Mouse (Mus musculus): ENCODE data around the gene Stx5a.

Stx5a gene

GRCm38 (mm10) chr19:8741243-8741869 is at the start of gene Stx5a:
Gene Stx5a (plus strand): TSS chr19:8741413.
- DNase-seq (ENCODE audit: low spot score in 2 of 2) = peak; percentile 85 to 90

- no peak for DNase-seq (ENCODE audit: low spot score in 2 of 2)
Measured at GRCm38 (mm10) chr19:8691871-8692539, 49.2 kb upstream of the Stx5a start.

DNA sequence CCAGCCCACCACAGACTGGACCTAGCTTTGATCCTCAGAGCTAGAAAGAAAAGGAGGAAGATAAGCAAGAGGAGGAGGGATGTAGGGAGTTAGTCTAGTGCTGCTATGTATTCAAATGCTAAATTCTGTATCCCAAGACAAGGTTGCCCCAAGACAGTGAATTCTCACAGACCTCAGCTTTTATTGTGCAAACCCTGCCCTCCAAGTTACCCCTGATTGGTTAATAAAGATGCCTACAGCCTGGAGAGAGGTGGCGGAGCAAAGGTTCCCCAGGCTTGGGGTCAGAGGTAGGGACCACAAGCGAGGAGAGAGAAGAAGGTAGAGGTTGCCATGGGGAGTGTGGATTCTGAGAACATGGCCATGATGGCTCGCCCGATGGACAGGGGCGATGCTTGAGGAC is 48.5 kb upstream of the Stx5a start:
- no peak for DNase-seq (ENCODE audit: low spot score in 2 of 2)

- DNase-seq (ENCODE audit: low spot score in 2 of 2) = peak; percentile 47 to 55
Measured at GRCm38 (mm10) chr19:8695330-8695729, 45.9 kb upstream of the Stx5a start.

DNA sequence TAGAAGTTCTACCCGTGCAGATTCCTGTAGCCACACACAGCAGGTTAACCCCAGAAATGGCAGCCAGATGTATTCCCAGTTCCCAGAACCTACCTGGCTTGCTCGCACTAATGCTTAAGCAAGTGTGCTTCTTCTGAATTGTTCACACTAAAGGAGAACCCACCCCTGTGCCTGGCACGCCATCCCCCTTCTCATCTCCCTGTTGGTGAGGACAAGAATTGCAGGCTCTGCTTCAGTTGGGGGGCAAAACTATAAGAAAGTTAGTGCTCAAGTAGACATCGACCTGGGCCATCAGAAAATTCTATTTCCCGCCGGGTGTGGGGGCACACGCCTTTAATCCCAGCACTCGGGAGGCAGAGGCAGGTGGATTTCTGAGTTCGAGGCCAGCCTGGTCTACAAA is 41.6 kb upstream of the Stx5a start:
- no peak for DNase-seq (ENCODE audit: low spot score in 2 of 2)

GRCm38 (mm10) chr19:8702458-8702857 is 38.8 kb upstream of the Stx5a start:
- no peak for DNase-seq (ENCODE audit: low spot score in 2 of 2)

GRCm38 (mm10) chr19:8703571-8703970 is 37.6 kb upstream of the Stx5a start:
- DNase-seq (ENCODE audit: low spot score in 2 of 2) = no peak

GRCm38 (mm10) chr19:8705026-8705708 is 36.0 kb upstream of the Stx5a start:
- DNase-seq (ENCODE audit: low spot score in 2 of 2) = no peak

DNA sequence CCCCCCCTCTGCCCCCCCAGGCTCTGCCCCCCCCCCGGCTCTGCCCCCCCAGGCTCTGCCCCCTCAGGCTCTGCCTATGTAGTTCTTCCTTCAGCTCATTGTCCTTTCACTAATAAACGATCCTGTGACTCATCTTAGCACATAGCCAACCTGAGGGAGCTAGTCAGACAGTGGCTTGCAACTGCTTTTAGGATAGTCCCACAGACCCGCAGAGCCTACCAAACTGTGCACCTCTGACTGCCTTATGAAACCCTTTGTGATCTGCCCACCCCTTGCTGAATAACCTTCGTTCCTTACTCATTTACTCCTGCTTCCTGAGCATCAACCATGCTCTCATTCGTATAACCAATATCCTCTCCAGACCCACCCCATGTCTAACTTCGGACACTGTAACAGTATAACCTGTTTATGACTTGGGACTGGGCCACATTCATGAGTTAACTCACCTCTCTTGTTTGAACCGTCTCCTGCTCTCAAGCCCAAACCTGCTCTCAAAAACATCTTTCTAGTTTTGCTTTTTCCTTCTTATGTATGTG is 35.0 kb upstream of the Stx5a start:
- no peak for DNase-seq (ENCODE audit: low spot score in 2 of 2)

DNA sequence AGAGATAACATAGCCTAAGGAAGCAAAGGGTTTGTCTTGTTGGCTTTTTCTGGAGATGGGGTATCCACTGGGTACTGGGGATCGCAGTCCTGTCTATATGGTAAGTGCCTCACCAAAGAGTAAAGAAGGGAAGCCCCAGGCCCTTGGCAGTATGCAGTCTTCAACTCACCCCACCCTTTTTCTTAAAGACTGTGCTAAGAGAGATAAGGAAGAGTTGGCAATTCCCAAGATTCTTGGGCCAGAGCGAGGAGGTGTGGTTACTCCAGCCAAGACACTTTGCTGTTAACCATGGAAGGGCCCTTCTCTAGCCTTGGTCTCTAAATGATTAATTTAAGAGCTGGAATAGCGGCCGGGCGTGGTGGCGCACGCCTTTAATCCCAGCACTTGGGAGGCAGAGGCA is 34.3 kb upstream of the Stx5a start:
- DNase-seq (ENCODE audit: low spot score in 2 of 2) = no peak

GRCm38 (mm10) chr19:8708954-8709353 is 32.3 kb upstream of the Stx5a start:
- no peak for DNase-seq (ENCODE audit: low spot score in 2 of 2)

DNA sequence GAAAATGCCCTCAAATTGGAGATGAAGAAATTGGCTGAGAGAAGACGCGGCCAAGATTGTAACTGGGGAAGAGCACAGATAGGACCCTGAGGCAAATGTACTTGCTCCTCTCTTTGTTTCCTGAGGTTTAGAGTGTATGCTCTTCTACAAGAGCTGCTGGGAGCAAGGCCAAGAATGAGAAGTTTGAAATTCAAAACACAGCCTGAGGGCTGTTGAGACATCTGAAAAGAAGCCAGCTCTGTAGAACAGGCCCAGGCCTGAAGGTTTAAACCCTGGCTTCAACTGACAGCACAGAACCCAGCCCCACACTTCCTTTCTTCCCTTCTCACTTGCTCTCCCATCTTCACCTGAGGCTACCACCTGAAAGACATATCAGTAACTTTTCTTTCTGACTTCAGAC is 31.2 kb upstream of the Stx5a start:
- DNase-seq (ENCODE audit: low spot score in 2 of 2) = no peak

DNA sequence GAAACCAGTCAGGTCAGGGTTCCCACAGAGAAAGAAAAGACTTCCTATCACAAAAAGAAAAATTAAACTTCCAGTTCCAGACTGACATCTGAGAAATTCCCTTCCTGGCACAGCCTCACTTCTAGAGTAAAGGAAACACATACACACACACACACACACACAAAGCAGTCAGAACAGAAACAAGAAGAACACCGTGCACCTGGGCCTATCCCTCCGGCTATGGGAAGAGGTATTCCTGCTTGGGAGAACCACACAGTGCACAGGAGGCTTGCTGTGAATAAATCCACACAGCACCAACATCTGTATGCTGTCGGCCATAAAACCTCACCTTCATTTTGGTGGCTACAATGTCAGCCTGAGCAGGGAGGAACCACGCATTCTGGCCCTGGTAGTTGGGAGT is 29.7 kb upstream of the Stx5a start:
- DNase-seq (ENCODE audit: low spot score in 2 of 2) = no peak

GRCm38 (mm10) chr19:8711949-8712869 is 29.0 kb upstream of the Stx5a start:
- DNase-seq (ENCODE audit: low spot score in 2 of 2) = no peak

DNA sequence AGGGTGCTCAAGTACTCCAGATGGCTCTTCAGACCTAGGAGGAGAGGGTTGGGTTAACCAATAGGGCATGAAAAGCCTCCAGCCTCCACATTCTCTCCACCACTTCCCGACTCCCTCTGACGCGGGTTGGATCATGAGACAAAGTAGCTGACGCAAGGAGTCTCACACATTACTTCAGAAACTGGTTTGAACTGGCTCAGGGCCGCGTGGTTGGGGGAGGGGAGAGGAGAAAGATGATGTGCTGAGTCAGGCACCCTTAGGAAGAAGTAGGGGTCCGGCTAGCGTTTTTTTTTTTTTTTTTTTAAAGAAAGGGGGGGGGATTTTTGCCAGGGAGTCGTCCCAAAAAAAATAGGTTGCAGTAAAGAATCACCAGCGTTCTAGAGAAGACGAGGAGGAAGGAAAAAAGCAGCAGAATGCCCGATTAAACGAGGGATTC is 28.3 kb upstream of the Stx5a start:
- DNase-seq (ENCODE audit: low spot score in 2 of 2) = peak; percentile 51

DNA sequence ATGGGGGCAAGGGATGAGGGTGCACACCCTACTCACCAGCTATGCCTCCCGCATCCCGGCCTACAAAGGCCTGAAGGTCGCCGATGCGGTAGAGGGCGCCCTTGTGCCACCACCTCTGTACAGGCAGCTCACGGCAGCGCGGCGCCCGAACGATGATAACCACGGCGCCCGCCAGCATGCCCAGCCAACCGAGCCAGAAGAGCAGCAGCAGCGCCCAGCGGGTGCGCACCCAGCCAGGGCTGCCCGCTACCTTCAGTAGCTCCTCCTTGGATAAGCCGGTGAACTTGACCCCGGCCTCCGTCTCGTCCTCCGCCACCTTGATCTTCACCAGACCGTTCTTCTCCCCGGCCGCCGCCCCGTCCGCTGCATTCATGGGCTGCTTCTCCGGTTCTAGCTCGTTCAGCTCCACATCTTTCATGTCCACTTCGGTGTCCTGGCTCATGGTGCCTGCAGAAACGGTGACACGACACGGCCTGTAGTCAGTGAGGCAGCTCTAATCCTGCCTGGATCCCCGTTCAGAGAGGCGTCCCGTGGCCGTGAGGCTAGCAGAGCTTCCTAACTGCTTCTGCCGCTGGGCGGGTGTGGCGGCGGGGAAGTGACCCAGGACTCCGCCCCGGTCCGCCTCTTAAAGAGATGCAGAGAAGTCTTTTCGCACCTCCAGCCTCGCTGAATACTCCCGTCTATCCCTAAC is 27.8 kb upstream of the Stx5a start:
- peak; percentile 94 to 97 for DNase-seq (ENCODE audit: low spot score in 2 of 2)

- no peak for DNase-seq (ENCODE audit: low spot score in 2 of 2)
Measured at GRCm38 (mm10) chr19:8713997-8714652, 27.1 kb upstream of the Stx5a start.

DNA sequence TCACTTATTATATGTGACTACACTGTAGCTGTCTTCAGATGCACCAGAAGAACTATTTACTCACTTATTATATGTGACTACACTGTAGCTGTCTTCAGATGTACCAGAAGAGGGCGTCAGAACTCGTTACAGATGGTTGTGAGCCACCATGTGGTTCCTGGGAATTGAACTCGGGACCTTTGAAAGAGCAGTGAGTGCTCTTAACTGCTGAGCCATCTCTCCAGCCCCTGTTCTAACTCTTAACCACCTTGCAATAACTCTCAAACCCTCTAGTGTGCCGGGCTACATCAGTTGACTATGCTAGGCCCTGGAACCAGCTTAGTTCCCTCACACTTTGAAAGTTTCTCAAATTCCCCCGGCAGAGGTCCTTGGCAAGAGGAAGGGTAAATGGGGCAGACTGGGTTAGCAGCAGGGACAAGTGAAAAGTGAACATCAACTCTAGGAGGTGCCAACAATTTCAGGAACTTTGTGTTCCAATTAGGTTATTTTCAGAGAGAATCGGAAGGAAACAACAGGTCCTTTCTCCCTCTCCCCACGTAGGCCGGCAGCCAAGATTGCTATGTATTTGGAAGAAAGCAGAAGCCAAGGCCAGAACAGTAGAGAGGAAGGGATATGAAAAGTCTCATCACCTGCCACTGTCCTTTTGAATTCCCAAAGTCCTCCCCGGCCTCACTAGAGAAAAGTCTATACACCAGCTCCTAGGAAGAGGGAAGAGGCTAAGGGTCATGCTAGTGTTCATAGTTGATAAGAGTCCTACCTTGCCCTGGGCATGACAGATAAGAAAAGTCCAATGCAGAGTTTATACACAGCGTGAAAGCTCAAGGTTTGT is 26.3 kb upstream of the Stx5a start:
- peak in 1 of 2 experiments; percentile 37 for DNase-seq (ENCODE audit: low spot score in 2 of 2)

All from spleen, postnatal 14 days (tissue).